Mouse (Mus musculus): ENCODE measurements around the gene Trmu.

The Trmu gene

GRCm38 (mm10) chr15:85878848-85879497, at the start of gene Trmu:
TSS of gene Trmu (plus strand) at chr15:85879312.
- ChIA-PET POLR2A (interaction anchor here (0.6 to 6.4 kb wide), 48 partner anchors 8 to 308 kb away, joined by 3 to 59 read pairs (median 4); partner anchors contain the start of genes Gtse1 (in 3 of the 4), Cdpf1 (in 2 of the 4), Celsr1 (in 1 of the 4) and Pkdrej (in 1 of the 4)), CTCF (interaction anchor here (0.6 to 3.7 kb wide), 44 partner anchors 8 to 1049 kb away, joined by 3 to 20 read pairs (median 4); partner anchors contain the start of genes Gtse1 (in 2 of the 4) and Ttc38 (in 1 of the 4))

- ChIA-PET POLR2A (interaction anchor here in 1 of 4 experiments (1.5 kb wide), 1 partner anchor 11 kb away, joined by 4 read pairs; no protein-coding TSS in a partner anchor), CTCF (interaction anchor here in 2 of 4 experiments (0.6 kb wide), 2 partner anchors 50 to 116 kb away, joined by 3 read pairs; partner anchors contain the start of gene Trmu (in 1 of the 2))
These were observed 49.6 kb upstream of the Trmu start for GRCm38 (mm10) chr15:85829470-85829869.

- ChIA-PET POLR2A (interaction anchor here (0.7 to 2.5 kb wide), 32 partner anchors 9 to 381 kb away, joined by 3 to 58 read pairs (median 5); partner anchors contain the start of genes Cdpf1 (in 3 of the 4), Pkdrej (in 2 of the 4), Gtse1 (in 1 of the 4) and Trmu (in 1 of the 4)), CTCF (interaction anchor here (0.6 to 1.9 kb wide), 21 partner anchors 9 to 308 kb away, joined by 3 to 28 read pairs (median 4); partner anchors contain the start of genes Cdpf1 (in 2 of the 4) and Trmu (in 1 of the 4))
These were observed 47.0 kb upstream of the Trmu start, which contains the start of gene Ttc38 for GRCm38 (mm10) chr15:85831954-85832590. TSS of gene Ttc38 (plus strand) at chr15:85832306.

- ChIA-PET CTCF (interaction anchor here (0.6 to 1.9 kb wide), 18 partner anchors 8 to 307 kb away, joined by 3 to 28 read pairs (median 4); partner anchors contain the start of genes Cdpf1 (in 2 of the 4) and Trmu (in 1 of the 4)), POLR2A (interaction anchor here (0.7 to 2.5 kb wide), 32 partner anchors 8 to 381 kb away, joined by 3 to 58 read pairs (median 5); partner anchors contain the start of genes Cdpf1 (in 3 of the 4), Pkdrej (in 2 of the 4), Gtse1 (in 1 of the 4) and Trmu (in 1 of the 4))
These were observed 46.5 kb upstream of the Trmu start for GRCm38 (mm10) chr15:85832599-85832998.

GRCm38 (mm10) chr15:85835335-85835734, 43.8 kb upstream of the Trmu start:
- POLR2A ChIA-PET, result interaction anchor here in 2 of 4 experiments (0.8 to 1.4 kb wide), 3 partner anchors 24 to 42 kb away, joined by 3 read pairs; partner anchors contain the start of genes Cdpf1 (in 1 of the 2) and Gtse1 (in 1 of the 2)
- CTCF ChIA-PET, result interaction anchor here in 2 of 4 experiments (0.6 to 2.1 kb wide), 11 partner anchors 10 to 678 kb away, joined by 3 to 6 read pairs (median 3); partner anchors contain the start of genes Cdpf1 (in 1 of the 2), Ppara (in 1 of the 2) and Trmu (in 1 of the 2)

- ChIA-PET POLR2A (interaction anchor here in 1 of 4 experiments (0.8 to 1.5 kb wide), 2 partner anchors 23 to 158 kb away, joined by 3 read pairs; partner anchors contain the start of gene Gtse1), CTCF (interaction anchor here in 1 of 4 experiments (0.6 kb wide), 2 partner anchors 21 to 501 kb away, joined by 3 to 6 read pairs; partner anchors contain the start of gene Atxn10)
These were observed 42.2 kb upstream of the Trmu start for GRCm38 (mm10) chr15:85836887-85837286.

- ChIA-PET CTCF (interaction anchor here (0.5 to 2.7 kb wide), 62 partner anchors 9 to 658 kb away, joined by 3 to 28 read pairs (median 4); partner anchors contain the start of genes Gtse1 (in 4 of the 4), Cdpf1 (in 3 of the 4), Ttc38 (in 3 of the 4) and Trmu (in 2 of the 4)), POLR2A (interaction anchor here (0.5 to 3.3 kb wide), 28 partner anchors 9 to 739 kb away, joined by 3 to 26 read pairs (median 4); partner anchors contain the start of genes Cdpf1 (in 3 of the 4), Ttc38 (in 3 of the 4), Gtse1 (in 2 of the 4) and Ppara (in 1 of the 4))
These were observed 38.1 kb upstream of the Trmu start for GRCm38 (mm10) chr15:85840983-85841382.

- POLR2A ChIA-PET, result interaction anchor here in 3 of 4 experiments (0.7 to 3.3 kb wide), 19 partner anchors 9 to 107 kb away, joined by 3 to 26 read pairs (median 6); partner anchors contain the start of genes Cdpf1 (in 3 of the 3), Ttc38 (in 3 of the 3), Gtse1 (in 2 of the 3) and Ppara (in 1 of the 3)
These were observed 37.2 kb upstream of the Trmu start for GRCm38 (mm10) chr15:85841796-85842360.

GRCm38 (mm10) chr15:85845071-85845470, 34.0 kb upstream of the Trmu start:
- POLR2A ChIA-PET, result interaction anchor here in 1 of 4 experiments (1.3 kb wide), 1 partner anchor 12 kb away, joined by 3 read pairs; no protein-coding TSS in a partner anchor
- CTCF ChIA-PET, result no interaction called here

More at GRCm38 (mm10) chr15:85841796-85842360, 37.2 kb upstream of the Trmu start:
- CTCF ChIA-PET, result interaction anchor here (0.6 to 2.7 kb wide), 28 partner anchors 8 to 243 kb away, joined by 3 to 28 read pairs (median 4); partner anchors contain the start of genes Cdpf1 (in 2 of the 4), Trmu (in 2 of the 4), Ttc38 (in 2 of the 4) and Pkdrej (in 1 of the 4)

- CTCF ChIA-PET, result interaction anchor here in 3 of 4 experiments (0.5 to 1.4 kb wide), 4 partner anchors 10 to 583 kb away, joined by 3 to 5 read pairs (median 4); no protein-coding TSS in a partner anchor
- POLR2A ChIA-PET, result interaction anchor here in 3 of 4 experiments (0.6 to 3.0 kb wide), 6 partner anchors 9 to 223 kb away, joined by 3 to 12 read pairs (median 5); no protein-coding TSS in a partner anchor
These were observed 27.3 kb upstream of the Trmu start for GRCm38 (mm10) chr15:85851656-85852392.

- ChIA-PET POLR2A (interaction anchor here (0.6 to 4.0 kb wide), 35 partner anchors 9 to 345 kb away, joined by 3 to 23 read pairs (median 4); partner anchors contain the start of genes Cdpf1 (in 3 of the 4), Trmu (in 3 of the 4) and Ttc38 (in 1 of the 4)), CTCF (interaction anchor here (0.6 to 1.8 kb wide), 9 partner anchors 8 to 246 kb away, joined by 3 to 5 read pairs (median 3); partner anchors contain the start of gene Trmu (in 1 of the 4))
These were observed 20.1 kb upstream of the Trmu start for GRCm38 (mm10) chr15:85858980-85859489.

- POLR2A ChIA-PET, result interaction anchor here (0.6 to 4.0 kb wide), 42 partner anchors 8 to 345 kb away, joined by 3 to 23 read pairs (median 4); partner anchors contain the start of genes Cdpf1 (in 3 of the 4), Trmu (in 3 of the 4), Ppara (in 1 of the 4) and Ttc38 (in 1 of the 4)
- CTCF ChIA-PET, result interaction anchor here (0.6 to 1.8 kb wide), 13 partner anchors 8 to 269 kb away, joined by 3 to 5 read pairs (median 3); partner anchors contain the start of gene Trmu (in 2 of the 4)
These were observed 19.6 kb upstream of the Trmu start, which contains the start of gene Gtse1 for GRCm38 (mm10) chr15:85859490-85860031. TSS of gene Gtse1 (plus strand) at chr15:85859745.

- POLR2A ChIA-PET, result interaction anchor here (0.7 to 4.9 kb wide), 16 partner anchors 9 to 222 kb away, joined by 3 to 59 read pairs (median 6); partner anchors contain the start of genes Cdpf1 (in 2 of the 4), Trmu (in 2 of the 4), Celsr1 (in 1 of the 4) and Ttc38 (in 1 of the 4)
- CTCF ChIA-PET, result interaction anchor here in 2 of 4 experiments (0.6 to 1.0 kb wide), 2 partner anchors 13 to 47 kb away, joined by 3 to 5 read pairs; partner anchors contain the start of gene Trmu (in 1 of the 2)
These were observed 13.2 kb upstream of the Trmu start for GRCm38 (mm10) chr15:85865913-85866312.

- CTCF ChIA-PET, result interaction anchor here (0.5 to 2.2 kb wide), 31 partner anchors 9 to 551 kb away, joined by 3 to 16 read pairs (median 3); partner anchors contain the start of genes Trmu (in 3 of the 4), Cdpf1 (in 1 of the 4), Gtse1 (in 1 of the 4) and Pkdrej (in 1 of the 4)
- POLR2A ChIA-PET, result interaction anchor here (0.7 to 2.5 kb wide), 25 partner anchors 8 to 175 kb away, joined by 3 to 20 read pairs (median 5); partner anchors contain the start of genes Cdpf1 (in 2 of the 4), Trmu (in 2 of the 4), Ttc38 (in 2 of the 4) and Celsr1 (in 1 of the 4)
These were observed 11.4 kb upstream of the Trmu start for GRCm38 (mm10) chr15:85867696-85868095.

GRCm38 (mm10) chr15:85877336-85877735, 1.8 kb upstream of the Trmu start:
- ChIA-PET POLR2A (interaction anchor here in 3 of 4 experiments (0.7 to 6.4 kb wide), 13 partner anchors 9 to 229 kb away, joined by 3 to 59 read pairs (median 10); partner anchors contain the start of gene Gtse1 (in 3 of the 3)), CTCF (interaction anchor here in 2 of 4 experiments (0.8 to 3.7 kb wide), 3 partner anchors 10 to 159 kb away, joined by 3 to 14 read pairs (median 3); no protein-coding TSS in a partner anchor)

Data from embryonic stem cell, embryonic (primary cell).